Mouse (Mus musculus): ENCODE measurements around the gene Apopt1. TPM values are rescaled to one million over a fixed set of nuclear protein-coding genes. Genes with fewer than 3 reads are reported as not detected.
A peak's percentile ranks its signal among the peaks of the same experiment; 100 is the strongest.
"Not testable (repeated sequence)": the region's sequence is repeated elsewhere in the genome, so short reads cannot be mapped to it uniquely, and the experiment has no call there.

The Apopt1 gene
- polyA plus RNA-seq, 1 experiment, result 38.2 TPM

DNA sequence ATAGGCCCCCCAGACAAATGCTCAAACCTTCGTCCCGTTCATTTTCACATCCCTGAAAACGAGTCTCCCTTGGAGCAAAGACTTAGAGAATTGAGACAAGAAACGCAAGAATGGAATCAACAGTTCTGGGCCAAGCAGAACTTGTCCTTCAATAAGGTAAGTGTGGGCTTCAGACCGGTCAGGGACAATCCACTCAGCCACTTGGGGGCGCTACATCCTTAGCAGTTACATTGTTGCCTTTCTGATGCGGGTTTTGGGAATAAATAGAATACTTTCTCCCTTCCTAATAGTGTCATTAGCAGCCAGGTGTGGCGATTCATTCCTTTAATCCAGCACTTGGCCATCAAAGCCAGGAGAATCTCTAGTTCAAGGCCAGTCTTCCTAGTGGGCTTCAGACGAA is 9.6 kb downstream of the Apopt1 start:
- no peak overlapping the region for H3K4me3 ChIP-seq (ENCODE audit: insufficient read depth, low read length)
- TF ChIP-seq CTCF (IDR thresholded peaks at IDR 0.05; ENCODE audit: borderline replicate concordance, insufficient read depth, low read length), result no peak
- no peak for TF ChIP-seq POLR2A (IDR thresholded peaks at IDR 0.05; ENCODE audit: low read depth, low read length)
- no peak overlapping the region for H3K27ac ChIP-seq (ENCODE audit: insufficient read depth, low read length)
- no peaks in the 10 kb centered on the region for H3K4me1 ChIP-seq (ENCODE audit: control insufficient read depth, insufficient read depth, low read length)

DNA sequence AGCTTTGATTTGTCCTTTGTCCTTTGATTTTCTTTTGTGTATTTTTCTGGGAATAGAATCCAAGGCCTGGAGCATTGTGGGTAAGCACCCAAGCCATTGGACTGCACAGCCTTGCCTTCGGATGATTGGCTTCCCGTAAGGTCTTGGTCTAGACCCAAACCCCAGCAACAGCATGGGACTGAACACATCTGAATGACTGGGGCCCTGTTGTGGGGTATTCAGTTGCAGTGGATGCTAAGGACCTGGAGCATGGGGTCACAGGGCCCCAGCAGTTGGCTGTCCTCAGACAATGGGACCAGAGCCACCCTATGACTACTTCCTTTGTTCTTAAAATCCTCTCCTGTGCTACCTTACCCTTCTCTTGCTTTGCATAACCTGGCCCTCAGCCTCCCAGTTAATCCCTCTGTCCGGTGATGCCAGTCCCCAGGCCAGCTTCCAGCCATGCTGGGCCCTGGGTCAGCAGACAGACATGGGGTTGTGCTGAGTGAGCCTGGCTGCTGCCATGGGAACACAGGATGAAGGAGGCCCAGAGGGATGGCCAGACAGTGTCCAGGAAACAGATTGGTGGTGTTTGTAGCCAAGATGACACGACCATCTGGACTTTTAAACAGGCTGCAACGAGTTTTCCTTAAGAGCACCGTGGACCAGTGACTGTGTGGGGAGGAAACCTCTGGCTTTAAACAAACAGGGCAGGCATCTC is 11.7 kb downstream of the Apopt1 start:
- Histone ChIP-seq H3K27ac (ENCODE audit: insufficient read depth, low read length) (no peak overlapping the region), H3K4me3 (ENCODE audit: insufficient read depth, low read length) (no peak overlapping the region), H3K4me1 (ENCODE audit: control insufficient read depth, insufficient read depth, low read length) (no peaks in the 10 kb centered on the region)
- no peak for TF ChIP-seq CTCF (IDR thresholded peaks at IDR 0.05; ENCODE audit: borderline replicate concordance, insufficient read depth, low read length)
- no peak for TF ChIP-seq POLR2A (IDR thresholded peaks at IDR 0.05; ENCODE audit: low read depth, low read length)

DNA sequence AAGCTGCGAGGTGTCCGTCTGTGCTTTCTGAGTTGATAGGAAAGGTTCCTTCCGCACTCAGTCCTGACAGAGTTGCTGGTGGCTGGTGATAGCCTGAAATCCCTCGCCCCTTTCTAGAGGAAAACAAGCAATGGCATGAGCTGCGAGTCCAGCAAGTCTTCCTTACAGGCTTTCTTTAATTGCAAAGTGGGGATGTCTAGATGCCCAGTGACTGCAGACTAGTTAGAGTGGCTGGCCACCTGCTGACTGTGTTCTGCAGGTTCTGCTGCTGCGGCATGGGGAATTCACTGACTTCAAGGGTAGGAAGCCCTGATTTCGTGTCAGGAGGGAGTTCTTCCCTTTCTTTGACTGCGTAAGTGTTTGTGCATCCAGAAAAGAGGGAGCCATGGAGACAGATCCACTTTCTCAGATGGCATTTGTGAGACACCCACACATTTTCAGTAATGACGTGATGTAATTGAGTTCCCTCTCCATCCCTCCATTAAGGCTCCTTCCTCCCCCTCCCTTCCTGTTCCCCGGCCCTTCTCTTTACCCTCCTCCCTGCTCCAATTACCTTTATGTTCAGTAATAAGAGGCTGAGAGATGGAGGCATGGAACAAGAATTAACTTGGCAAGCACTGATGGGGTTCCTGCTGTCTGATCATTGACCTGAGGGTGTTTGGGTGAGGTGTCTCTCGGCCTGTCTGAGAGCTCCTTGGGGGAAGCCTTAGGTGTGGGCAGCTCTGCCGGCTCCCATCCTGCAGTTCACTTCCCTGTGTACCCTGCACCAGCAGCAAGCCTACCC is 12.5 kb downstream of the Apopt1 start:
- no peak overlapping the region for H3K4me3 ChIP-seq (ENCODE audit: insufficient read depth, low read length)
- no peaks in the 10 kb centered on the region for H3K4me1 ChIP-seq (ENCODE audit: control insufficient read depth, insufficient read depth, low read length)
- TF ChIP-seq POLR2A (IDR thresholded peaks at IDR 0.05; ENCODE audit: low read depth, low read length) (no peak), CTCF (IDR thresholded peaks at IDR 0.05; ENCODE audit: borderline replicate concordance, insufficient read depth, low read length) (no peak)
- H3K27ac ChIP-seq (ENCODE audit: insufficient read depth, low read length), result no peak overlapping the region

DNA sequence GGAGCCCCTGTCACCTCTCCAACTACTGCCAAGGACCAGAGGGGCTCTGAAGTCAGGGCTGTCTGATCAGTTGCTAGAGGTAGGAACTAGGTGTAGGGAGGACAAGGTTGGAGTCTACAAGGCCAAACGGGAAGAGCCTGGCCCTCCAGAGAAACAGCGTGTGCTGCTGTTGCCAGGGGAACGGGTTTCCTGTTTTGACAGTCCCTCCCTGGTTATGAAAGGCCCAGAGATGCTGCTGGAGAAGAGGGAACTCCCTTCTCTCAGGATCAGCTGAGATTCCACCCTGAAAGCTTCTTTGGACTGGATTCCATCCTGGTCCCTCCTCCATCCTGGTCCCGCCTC is 13.0 kb downstream of the Apopt1 start:
- no peaks in the 10 kb centered on the region for H3K4me1 ChIP-seq (ENCODE audit: control insufficient read depth, insufficient read depth, low read length)
- no peak overlapping the region for H3K4me3 ChIP-seq (ENCODE audit: insufficient read depth, low read length)
- H3K27ac ChIP-seq (ENCODE audit: insufficient read depth, low read length), result no peak overlapping the region
- TF ChIP-seq POLR2A (IDR thresholded peaks at IDR 0.05; ENCODE audit: low read depth, low read length) (no peak), CTCF (IDR thresholded peaks at IDR 0.05; ENCODE audit: borderline replicate concordance, insufficient read depth, low read length) (no peak)

DNA sequence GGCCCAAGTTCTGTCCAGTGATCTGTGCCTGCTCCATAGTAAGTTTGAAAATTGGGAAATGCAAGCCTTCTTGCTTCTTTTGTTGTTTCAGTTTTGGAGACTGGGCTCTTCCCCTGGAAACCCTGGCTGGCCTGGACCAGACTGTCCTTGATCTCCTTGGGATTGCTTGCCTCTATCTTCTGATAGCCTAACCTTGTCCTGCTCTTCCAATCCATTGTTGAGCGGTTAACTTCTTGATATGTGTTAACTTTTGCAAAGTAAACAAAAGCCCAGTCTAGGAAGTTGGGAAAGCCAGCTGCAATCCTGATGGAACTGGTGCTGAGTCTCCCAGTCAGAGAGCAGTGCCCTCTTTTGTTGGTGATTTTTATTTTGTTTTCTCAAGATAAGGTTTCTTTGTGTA is 14.9 kb downstream of the Apopt1 start:
- Histone ChIP-seq H3K27ac (ENCODE audit: insufficient read depth, low read length) (no peak overlapping the region), H3K4me1 (ENCODE audit: control insufficient read depth, insufficient read depth, low read length) (no peaks in the 10 kb centered on the region), H3K4me3 (ENCODE audit: insufficient read depth, low read length) (no peak overlapping the region)
- TF ChIP-seq POLR2A (IDR thresholded peaks at IDR 0.05; ENCODE audit: low read depth, low read length) (no peak), CTCF (IDR thresholded peaks at IDR 0.05; ENCODE audit: borderline replicate concordance, insufficient read depth, low read length) (no peak)

DNA sequence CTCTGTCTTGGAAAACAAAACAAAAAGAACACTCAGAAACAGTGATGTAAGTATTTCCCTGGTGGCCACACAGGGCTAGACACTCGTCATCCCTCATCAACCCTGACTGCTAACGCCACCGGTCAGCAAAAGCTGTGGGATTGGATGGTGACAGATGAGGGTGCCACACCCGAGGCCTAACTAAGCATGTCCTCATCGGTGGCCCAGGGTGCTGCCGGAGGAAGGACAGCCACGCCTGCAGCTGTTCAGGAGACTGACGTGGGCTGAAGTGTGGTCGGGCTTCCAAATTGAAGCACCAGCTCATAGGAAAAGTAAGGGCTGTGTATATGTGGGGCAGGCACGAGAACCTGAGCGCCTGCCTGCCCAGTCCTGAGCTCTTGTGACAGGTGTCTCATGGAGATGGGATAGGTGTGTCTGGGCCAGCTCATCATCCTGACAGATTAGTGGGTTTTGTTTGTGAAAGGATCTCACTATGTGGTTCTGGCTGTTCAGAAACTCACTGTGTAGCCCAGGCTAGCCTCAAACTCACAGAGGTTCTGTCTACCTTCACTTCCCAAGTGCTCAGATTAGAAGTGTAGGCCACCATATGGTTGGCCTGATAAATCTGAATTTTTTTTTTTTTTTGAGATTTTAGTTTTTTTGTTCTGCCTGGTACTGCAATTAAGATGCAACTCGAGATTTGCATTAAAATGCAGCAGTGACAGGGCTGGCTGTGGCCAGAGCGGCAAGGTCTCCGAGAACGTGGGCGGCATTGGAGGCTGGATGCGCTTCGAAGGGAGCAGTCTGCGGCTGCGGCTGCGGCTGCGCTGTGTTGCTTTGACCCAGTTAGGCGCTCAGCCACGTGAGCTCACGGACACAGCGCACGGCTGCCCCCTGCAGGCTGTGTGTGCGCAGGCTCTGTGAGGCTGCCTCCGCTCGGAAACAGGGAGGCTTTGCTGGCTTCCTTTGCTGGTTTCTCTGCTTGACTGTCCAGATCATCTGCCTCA is 19.1 kb downstream of the Apopt1 start:
- TF ChIP-seq POLR2A (IDR thresholded peaks at IDR 0.05; ENCODE audit: low read depth, low read length) (0 out of 2 replicates have a peak, but pooled peaks have one; percentile 20), CTCF (IDR thresholded peaks at IDR 0.05; ENCODE audit: borderline replicate concordance, insufficient read depth, low read length) (peak; percentile 98)
- no peak overlapping the region for H3K27ac ChIP-seq (ENCODE audit: insufficient read depth, low read length)
- H3K4me1 ChIP-seq (ENCODE audit: control insufficient read depth, insufficient read depth, low read length), result no peaks in the 10 kb centered on the region
- H3K4me3 ChIP-seq (ENCODE audit: insufficient read depth, low read length), result no peak overlapping the region

DNA sequence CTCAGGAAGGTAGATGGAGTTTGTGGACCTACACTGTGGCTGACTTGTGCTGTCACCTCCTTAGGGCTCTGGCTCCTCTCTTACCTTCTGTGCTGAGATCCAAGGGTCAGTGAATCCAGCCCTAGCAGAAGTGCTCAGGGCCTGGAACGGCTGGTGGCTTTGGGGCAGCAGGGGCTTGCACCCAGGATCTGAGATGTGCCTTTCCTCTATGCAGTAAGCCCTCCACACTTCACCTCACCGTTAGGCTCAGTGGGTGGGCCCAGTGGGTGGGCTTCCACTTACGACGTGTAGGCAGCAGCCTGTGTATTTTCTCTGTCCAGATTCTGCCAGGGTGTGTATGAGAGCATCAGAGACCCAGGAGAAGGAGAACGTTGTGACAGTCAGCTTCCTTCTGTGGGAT is 19.9 kb downstream of the Apopt1 start:
- no peaks in the 10 kb centered on the region for H3K4me1 ChIP-seq (ENCODE audit: control insufficient read depth, insufficient read depth, low read length)
- H3K4me3 ChIP-seq (ENCODE audit: insufficient read depth, low read length), result no peak overlapping the region
- H3K27ac ChIP-seq (ENCODE audit: insufficient read depth, low read length), result no peak overlapping the region
- TF ChIP-seq CTCF (IDR thresholded peaks at IDR 0.05; ENCODE audit: borderline replicate concordance, insufficient read depth, low read length) (no peak), POLR2A (IDR thresholded peaks at IDR 0.05; ENCODE audit: low read depth, low read length) (no peak)

DNA sequence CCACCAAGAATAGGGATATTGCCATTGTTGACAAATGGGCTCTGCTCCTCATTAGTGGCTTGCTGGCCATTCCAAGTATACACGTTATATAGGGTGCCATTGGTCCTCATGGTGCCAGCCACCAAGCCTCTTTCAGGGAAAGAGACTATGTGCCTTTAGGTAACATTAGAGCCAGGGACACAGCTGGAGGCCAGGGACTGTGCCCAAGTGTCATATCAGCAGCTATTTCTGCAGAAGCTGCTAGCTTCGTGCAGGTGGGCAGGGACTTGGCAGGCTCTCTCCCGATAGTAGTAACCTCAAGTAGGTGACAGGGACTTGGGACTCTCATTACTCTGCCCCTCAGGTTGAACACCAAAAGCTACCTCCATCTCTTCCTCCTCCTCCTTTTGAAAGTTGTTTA is 21.9 kb downstream of the Apopt1 start:
- Histone ChIP-seq H3K27ac (ENCODE audit: insufficient read depth, low read length) (no peak overlapping the region), H3K4me3 (ENCODE audit: insufficient read depth, low read length) (no peak overlapping the region), H3K4me1 (ENCODE audit: control insufficient read depth, insufficient read depth, low read length) (no peaks in the 10 kb centered on the region)
- no peak for TF ChIP-seq CTCF (IDR thresholded peaks at IDR 0.05; ENCODE audit: borderline replicate concordance, insufficient read depth, low read length)
- TF ChIP-seq POLR2A (IDR thresholded peaks at IDR 0.05; ENCODE audit: low read depth, low read length), result no peak

DNA sequence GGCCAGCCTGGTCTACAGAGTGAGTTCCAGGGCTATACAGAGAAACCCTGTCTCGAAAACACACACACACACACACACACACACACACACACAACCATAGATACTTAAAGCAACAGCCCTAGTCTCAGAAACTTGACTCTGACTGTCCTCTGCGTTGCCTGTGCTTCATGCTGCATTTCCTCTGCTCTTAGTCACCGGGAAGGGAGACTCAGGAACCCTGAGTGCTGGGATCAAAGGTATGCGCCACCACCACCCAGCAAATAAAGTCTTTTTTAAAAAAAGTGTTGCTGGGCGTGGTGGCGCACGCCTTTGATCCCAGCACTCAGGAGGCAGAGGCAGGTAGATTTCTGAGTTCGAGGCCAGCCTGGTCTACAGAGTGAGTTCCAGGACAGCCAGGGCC is 23.6 kb downstream of the Apopt1 start:
- H3K4me3 ChIP-seq (ENCODE audit: insufficient read depth, low read length); H3K4me1 ChIP-seq (ENCODE audit: control insufficient read depth, insufficient read depth, low read length); H3K27ac ChIP-seq (ENCODE audit: insufficient read depth, low read length): not testable (repeated sequence)
